ENCODE assay signal across 8 mouse cellular contexts in the genomic region with DNA sequence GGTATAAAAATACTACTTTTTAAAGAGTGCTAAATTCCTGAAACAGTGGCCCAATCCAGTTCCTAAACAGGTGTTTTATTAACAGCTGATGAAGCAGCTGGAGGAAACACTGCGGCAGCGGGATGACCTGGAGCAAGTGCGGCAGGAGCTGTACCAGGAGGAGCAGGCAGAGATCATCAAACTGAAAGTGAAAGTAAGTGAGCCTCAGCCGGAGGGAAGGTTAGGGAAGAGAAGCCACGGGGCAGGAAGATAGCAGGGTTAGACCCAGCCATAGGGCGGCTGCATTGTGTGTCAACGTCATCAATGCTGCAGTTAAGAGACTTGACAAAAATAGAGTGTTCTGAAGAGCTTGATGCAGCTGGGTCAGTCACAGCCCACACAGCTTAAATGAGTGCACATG. TPM values are rescaled to one million over a fixed set of nuclear protein-coding genes. Genes with fewer than 3 reads are reported as not detected.
A peak's percentile ranks its signal among the peaks of the same experiment; 100 is the strongest.
DNase-seq lines count a peak whose midpoint lies in the region; ATAC-seq and TF ChIP-seq lines count a peak whose summit lies in the region.

No protein-coding gene starts in this region.

- no peaks in the 10 kb centered on the region for H3K27me3 ChIP-seq in kidney, adult 2 months (replicated peaks; ENCODE audit: control insufficient read depth, insufficient read depth, low read length)
- H3K27me3 ChIP-seq in kidney, embryonic 14.5 days (ENCODE audit: control insufficient read depth, insufficient read depth, low read length), result no peaks in the 10 kb centered on the region

- TF ChIP-seq POLR2A in kidney, adult 2 months (IDR thresholded peaks at IDR 0.05; ENCODE audit: low read depth, low read length), result no peak

- H3K9ac ChIP-seq in kidney, embryonic 14.5 days (ENCODE audit: low read depth, low read length), result no peak overlapping the region

- H3K4me2 ChIP-seq in kidney, embryonic 14.5 days (replicated peaks; ENCODE audit: low read depth, low read length), result no peak overlapping the region

- no peak for TF ChIP-seq CTCF in kidney, adult 2 months (conservative IDR thresholded peaks at IDR 0.05; ENCODE audit: insufficient read depth, insufficient read length, low read depth, low read length)

- H3K27ac ChIP-seq in kidney, adult 2 months (ENCODE audit: insufficient read depth, low read depth, low read length), result 0 out of 2 replicates have a peak overlapping the region, but pooled peaks have one; percentile 10
- no peak overlapping the region for H3K27ac ChIP-seq in kidney, embryonic 14.5 days (ENCODE audit: low read depth, low read length)

- peak; percentile 37 for DNase-seq in kidney, adult 2 months
- peak; percentile 33 to 35 for DNase-seq in adrenal gland, postnatal 36 days
- peak; percentile 16 for DNase-seq in heart, postnatal 4 days
- DNase-seq in lung, postnatal 14 days, result peak; percentile 28
- DNase-seq in thymus, postnatal 36 days, result peak; percentile 44 to 61
- DNase-seq in frontal cortex, adult 2 months (ENCODE audit: extremely low spot score in 1 of 2, low spot score in 1 of 2), result no peak
- DNase-seq in retina, embryonic 14.5 days (ENCODE audit: low spot score), result no peak

- no peak for ATAC-seq in kidney, embryonic 14.5 days (ENCODE audit: low FRiP score, low TSS enrichment)

- no peaks in the 10 kb centered on the region for H3K4me1 ChIP-seq in kidney, adult 2 months (ENCODE audit: control insufficient read depth, insufficient read depth, low read length)
- H3K4me1 ChIP-seq in kidney, embryonic 14.5 days (ENCODE audit: control insufficient read depth, insufficient read depth, low read length), result no peaks in the 10 kb centered on the region

- no peaks in the 10 kb centered on the region for H3K9me3 ChIP-seq in kidney, embryonic 14.5 days (ENCODE audit: control insufficient read depth, low read length)

- WGBS in kidney, adult 2 months, result 59% methylated on average over 7 of the region's 7 CpGs
- 85% methylated on average over 7 of the region's 7 CpGs for WGBS in kidney, embryonic 14.5 days

- H3K36me3 ChIP-seq in kidney, adult 2 months (ENCODE audit: control insufficient read depth, insufficient read depth, low read length), result no peaks in the 10 kb centered on the region
- peaks cover 54% of the 10 kb centered on the region for H3K36me3 ChIP-seq in kidney, embryonic 14.5 days (ENCODE audit: control insufficient read depth, insufficient read depth, low read length)

- H3K4me3 ChIP-seq in kidney, adult 2 months (ENCODE audit: insufficient read depth, low read depth, low read length), result peak overlapping the region; percentile 53
- no peak overlapping the region for H3K4me3 ChIP-seq in kidney, embryonic 14.5 days (ENCODE audit: low read length)

RNA-seq across cellular contexts. Expression of a gene that starts 11.6 kb away (rescaled TPM):
- polyA plus RNA-seq in kidney, adult 2 months (2012; rRNA removed), result 0.07 and 0.11 TPM in 2 replicates
- polyA plus RNA-seq in kidney, embryonic 14.5 days (2014; fragmentation: Nextera tagmentation; extraction: Ambion mirVana), result 37.4 and 42.3 TPM in 2 replicates
- 1 to 10 TPM; 2.7 to 4.0 TPM for total RNA-seq in adrenal gland, postnatal 36 days (2021)
- 1 to 10 TPM; 2.6 to 3.6 TPM for total RNA-seq in heart, postnatal 4 days (2021)
- 2.3 and 2.5 TPM in 2 replicates for polyA plus RNA-seq in frontal cortex, adult 2 months (2012; rRNA removed)

RNA-seq across cellular contexts. Expression of a gene that starts 42.6 kb away (rescaled TPM):
- 3.0 and 3.4 TPM in 2 replicates for polyA plus RNA-seq in kidney, adult 2 months (2012; rRNA removed)
- 48.5 and 48.9 TPM in 2 replicates for polyA plus RNA-seq in kidney, embryonic 14.5 days (2014; fragmentation: Nextera tagmentation; extraction: Ambion mirVana)
- 1 to 10 TPM; 4.0 to 4.7 TPM for total RNA-seq in adrenal gland, postnatal 36 days (2021)
- total RNA-seq in heart, postnatal 4 days (2021), result 1 to 10 TPM; 4.3 to 6.2 TPM
- 20.3 and 24.5 TPM in 2 replicates for polyA plus RNA-seq in frontal cortex, adult 2 months (2012; rRNA removed)

Comparison
In these comparisons a context has a peak if more than half of its experiments do, and no peak if none do; other contexts are left out.
1. RNA of a gene that starts 11.6 kb away (polyA plus RNA-seq): 37.4 to 42.3 TPM in kidney, embryonic 14.5 days; 2.3 to 2.5 TPM in frontal cortex, adult 2 months and 0.07 to 0.11 TPM in kidney, adult 2 months; every median in the first group is over 10 times any median in the second.
2. DNase-seq: peak in kidney, adult 2 months (single experiment), adrenal gland, postnatal 36 days (2 of 2), heart, postnatal 4 days (single experiment), lung, postnatal 14 days (single experiment) and thymus, postnatal 36 days (2 of 2); none in frontal cortex, adult 2 months (0 of 2) and retina, embryonic 14.5 days (single experiment).